Mouse (Mus musculus) heart, postnatal 0 days (tissue): ENCODE results near the gene Wdr92.

Experiments used
- CTCF ChIP-seq: IDR thresholded peaks from 2 replicates; pipeline ENCODE4 v1.5.1; 2016; ENCODE audit warnings: antibody characterized with exemption, control low read depth, low read depth
- EP300 ChIP-seq: IDR thresholded peaks from 2 replicates; pipeline ENCODE4 v1.6.1; 2016; ENCODE audit warnings: antibody characterized with exemption, low read depth

- TF ChIP-seq EP300 = no peak
- no peak for TF ChIP-seq CTCF
Measured at GRCm38 (mm10) chr11:17163956-17164355, 18.0 kb upstream of the Wdr92 start.
